Mouse (Mus musculus) olfactory bulb, adult 2 months (tissue): ENCODE data around the gene Ubl3. TPM values are rescaled to one million over a fixed set of nuclear protein-coding genes. Genes with fewer than 3 reads are reported as not detected.

Experiments used
- H3K27ac ChIP-seq: fragments of 200-500 bp; 2 replicates; pipeline ENCODE4 v1.5.1; 2012; ENCODE audit warnings: low read depth, low read length; ENCODE audit not compliant: insufficient read depth
- H3K4me1 ChIP-seq: fragments of 200-500 bp; 2 replicates; pipeline ENCODE4 v1.6.1; 2012; ENCODE audit warnings: low read length; ENCODE audit not compliant: control insufficient read depth, insufficient read depth
- H3K4me3 ChIP-seq: fragments of 200-500 bp; 2 replicates; pipeline ENCODE4 v1.5.1; 2012; ENCODE audit warnings: mild to moderate bottlenecking, low read depth, low read length, moderate library complexity; ENCODE audit not compliant: insufficient read depth
- CTCF ChIP-seq: fragments of 200-500 bp; IDR thresholded peaks from 2 replicates; pipeline ENCODE4 v1.5.1; 2012; ENCODE audit warnings: low read depth, mild to moderate bottlenecking, low read length, moderate library complexity; ENCODE audit not compliant: insufficient read depth
- POLR2A ChIP-seq: fragments of 200-500 bp; IDR thresholded peaks from 2 replicates; pipeline ENCODE4 v1.6.1; 2012; ENCODE audit warnings: mild to moderate bottlenecking, low read depth, low read length, moderate library complexity; ENCODE audit not compliant: insufficient read depth
- WGBS: fragments of 180-500 bp; shearing (Covaris S2); methylation state at CpG from one replicate; pipeline ENCODE4 v1.1.7; 2018; 5-methylcytosine and 5-hydroxymethylcytosine counted together
- polyA plus RNA-seq: library from polyadenylated mRNA; stranded (reverse); fragments of >200 nt; gene quantifications from 2 replicates; pipeline ENCODE4 v1.2.4, GENCODE M21; 2012; ENCODE audit warnings: low replicate concordance; ENCODE audit not compliant: missing spikeins, insufficient read depth, insufficient read length

Gene Ubl3
- polyA plus RNA-seq, 1 experiment: not detected

DNA sequence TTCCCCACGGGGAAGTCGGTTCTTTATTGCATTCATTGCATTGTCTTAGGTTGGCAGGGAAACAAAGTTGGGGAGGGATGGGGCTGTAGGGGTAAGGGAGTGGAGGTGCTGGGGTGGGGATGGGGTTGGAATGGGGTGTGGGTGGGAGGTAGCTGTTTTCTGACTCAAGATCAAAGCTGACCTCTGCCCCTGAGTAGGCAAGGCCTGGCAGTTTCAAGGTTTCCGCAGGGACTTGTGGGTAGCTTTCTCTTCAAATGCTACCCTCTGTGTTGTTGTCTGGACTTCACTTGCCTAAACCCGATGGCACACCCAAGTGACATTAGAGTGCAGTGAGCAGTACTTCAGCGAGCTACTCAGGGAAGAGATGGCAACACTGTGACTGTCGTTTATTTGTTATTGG lies 13.0 kb upstream of the Ubl3 start:
- WGBS: 65% methylated on average over 6 of the region's 6 CpGs
- TF ChIP-seq CTCF (no peak), POLR2A (no peak)
- Histone ChIP-seq H3K27ac (no peak overlapping the region), H3K4me3 (no peak overlapping the region), H3K4me1 (peaks cover 6% of the 10 kb centered on the region)

DNA sequence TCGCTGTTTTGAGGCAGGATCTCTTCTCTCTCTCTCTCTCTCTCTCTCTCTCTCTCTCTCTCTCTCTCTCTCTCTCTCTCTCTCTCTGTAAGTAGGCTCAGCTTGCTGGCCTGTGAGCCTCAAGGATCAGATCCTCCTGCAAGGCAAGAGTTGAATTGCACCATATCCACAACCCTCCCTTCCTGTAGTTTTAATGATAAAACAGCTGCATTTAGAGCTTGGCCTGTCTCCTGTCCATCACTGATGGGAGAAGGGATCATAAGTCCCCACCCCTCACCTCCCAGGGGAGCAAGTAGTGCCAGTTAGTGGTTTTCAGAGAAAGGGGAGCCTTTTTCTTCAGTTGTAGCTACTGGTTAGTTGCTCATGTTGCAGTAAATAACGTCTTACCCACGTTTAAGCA lies 11.5 kb upstream of the Ubl3 start:
- Histone ChIP-seq H3K4me1 (peaks cover 3% of the 10 kb centered on the region), H3K27ac (no peak overlapping the region), H3K4me3 (no peak overlapping the region)
- 87% methylated on average over 3 of the region's 3 CpGs for WGBS
- TF ChIP-seq CTCF (no peak), POLR2A (no peak)

DNA sequence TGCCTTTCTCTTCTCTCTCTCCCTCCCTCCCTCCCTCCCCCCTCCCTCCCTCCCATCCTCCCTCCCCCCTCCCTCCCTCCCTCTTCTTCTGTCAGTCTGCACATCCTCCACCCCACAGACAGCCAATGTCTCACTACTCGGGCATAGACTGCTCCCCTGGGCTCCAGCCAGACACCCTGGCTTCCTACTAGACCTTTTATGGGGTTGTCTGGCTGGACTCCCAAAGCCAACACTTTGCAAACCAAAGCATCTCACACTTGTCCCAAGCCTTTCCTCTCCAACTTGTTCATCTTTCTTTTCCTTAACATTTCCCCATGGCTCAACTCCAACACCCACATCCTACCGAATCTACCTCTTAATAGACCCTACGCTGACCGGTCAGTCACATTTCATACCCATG lies 10.7 kb upstream of the Ubl3 start:
- no peak overlapping the region for H3K4me3 ChIP-seq
- no peak for TF ChIP-seq POLR2A
- no peak for TF ChIP-seq CTCF
- H3K4me1 ChIP-seq: no peaks in the 10 kb centered on the region
- no peak overlapping the region for H3K27ac ChIP-seq
- 58% methylated on average over 4 of the region's 4 CpGs for WGBS

DNA sequence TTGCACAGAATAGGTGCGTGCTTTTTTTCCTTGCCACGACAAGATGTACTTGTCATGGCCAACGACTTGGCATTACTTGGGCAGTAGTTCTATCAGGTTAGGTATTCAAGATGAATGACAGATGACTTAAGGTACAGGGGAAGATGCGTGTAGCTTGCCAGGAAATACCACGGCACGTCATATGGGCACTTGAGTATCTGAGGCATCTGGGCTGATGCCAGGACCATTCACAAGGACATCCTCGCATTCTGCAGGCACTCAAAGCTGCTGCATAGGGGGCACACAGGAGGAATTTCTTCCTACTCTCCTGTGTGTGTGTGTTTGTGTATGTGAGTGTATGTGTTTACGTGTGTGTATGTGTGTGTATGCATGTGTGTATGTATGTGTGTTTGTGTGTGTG lies 9.6 kb upstream of the Ubl3 start:
- 85% methylated on average over 8 of the region's 8 CpGs for WGBS
- Histone ChIP-seq H3K4me1 (no peaks in the 10 kb centered on the region), H3K4me3 (no peak overlapping the region), H3K27ac (no peak overlapping the region)
- TF ChIP-seq POLR2A (no peak), CTCF (no peak)

DNA sequence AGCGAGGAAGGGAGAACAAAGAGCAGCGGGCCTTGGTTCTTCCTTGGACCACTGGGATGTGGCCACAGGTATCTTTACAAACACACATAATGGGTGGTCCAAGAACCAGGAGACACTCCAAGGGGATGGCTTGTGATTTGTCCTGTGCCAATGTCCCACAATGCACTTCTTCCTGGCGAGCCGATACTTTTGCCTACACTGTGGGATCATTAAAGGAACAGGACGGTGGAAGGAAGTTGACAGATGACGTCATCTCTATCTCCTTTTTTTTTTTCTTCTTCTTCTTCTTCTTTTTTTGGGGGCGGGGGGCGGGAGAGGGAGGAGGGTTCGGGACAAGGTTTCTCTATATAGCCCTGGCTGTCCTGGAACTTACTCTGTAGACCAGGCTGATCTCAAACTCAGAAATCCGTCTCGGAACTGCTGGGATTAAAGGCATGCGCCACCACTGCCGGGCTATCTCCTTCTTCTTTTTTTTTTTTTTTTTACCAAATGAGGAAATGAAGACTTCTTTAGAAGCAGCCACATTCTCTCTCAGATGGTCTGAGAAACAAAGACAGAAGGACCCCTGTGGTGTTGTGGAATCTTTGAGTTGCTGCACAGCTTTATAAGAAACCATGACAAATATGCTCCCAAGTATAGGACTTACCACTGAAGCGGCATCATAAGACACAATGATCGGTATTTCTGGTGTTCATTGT lies 6.8 kb upstream of the Ubl3 start:
- 69% methylated on average over 15 of the region's 15 CpGs for WGBS
- Histone ChIP-seq H3K4me1 (peaks cover 2% of the 10 kb centered on the region; the same call in 1 of the 2 replicates), H3K27ac (no peak overlapping the region), H3K4me3 (no peak overlapping the region)
- no peak for TF ChIP-seq POLR2A
- no peak for TF ChIP-seq CTCF

DNA sequence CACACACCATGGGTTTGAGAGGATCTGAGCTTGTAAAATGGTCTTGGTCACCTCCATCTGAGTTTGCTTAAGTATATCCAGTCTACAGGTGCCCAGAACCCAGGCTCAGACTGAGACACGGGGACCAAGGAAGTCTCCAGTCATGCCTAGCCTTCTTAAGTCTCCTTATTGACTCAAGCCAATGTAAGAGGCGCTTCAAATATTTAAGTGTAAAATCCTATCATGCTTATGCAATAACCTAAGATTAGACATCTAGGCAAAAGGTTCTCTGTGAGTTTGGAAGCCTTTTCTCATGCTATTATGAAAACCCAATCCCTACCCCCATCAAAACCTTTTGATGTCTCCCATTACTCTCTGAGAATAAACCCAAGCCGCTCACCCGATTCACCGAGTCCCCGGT lies 5.9 kb upstream of the Ubl3 start:
- Histone ChIP-seq H3K4me3 (no peak overlapping the region), H3K4me1 (peaks cover 5% of the 10 kb centered on the region; the same call in 1 of the 2 replicates), H3K27ac (no peak overlapping the region)
- 96% methylated on average over 6 of the region's 6 CpGs for WGBS
- TF ChIP-seq POLR2A (no peak), CTCF (no peak)

DNA sequence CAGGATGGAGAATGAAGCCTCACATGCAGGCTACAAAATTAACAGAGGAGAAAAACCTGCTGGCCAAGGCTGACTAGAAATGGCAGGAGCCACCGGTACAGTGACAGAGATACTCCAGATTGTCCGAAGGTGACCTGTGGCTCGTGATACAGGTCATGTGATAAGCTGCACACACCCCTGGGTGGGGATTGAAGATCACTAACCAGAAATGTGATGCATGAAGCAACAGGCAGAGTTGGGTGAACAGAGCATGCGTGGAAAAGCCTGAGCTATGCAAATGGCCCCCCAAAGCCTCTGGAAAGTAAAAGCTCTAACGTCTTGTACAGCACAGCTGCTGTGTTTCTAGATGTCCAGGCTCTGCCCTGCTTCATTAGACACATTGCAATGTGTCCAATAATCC lies 3.9 kb upstream of the Ubl3 start:
- peaks cover 5% of the 10 kb centered on the region for H3K4me1 ChIP-seq
- no peak overlapping the region for H3K27ac ChIP-seq
- no peak overlapping the region for H3K4me3 ChIP-seq
- TF ChIP-seq POLR2A (no peak), CTCF (no peak)
- 90% methylated on average over 5 of the region's 5 CpGs for WGBS

DNA sequence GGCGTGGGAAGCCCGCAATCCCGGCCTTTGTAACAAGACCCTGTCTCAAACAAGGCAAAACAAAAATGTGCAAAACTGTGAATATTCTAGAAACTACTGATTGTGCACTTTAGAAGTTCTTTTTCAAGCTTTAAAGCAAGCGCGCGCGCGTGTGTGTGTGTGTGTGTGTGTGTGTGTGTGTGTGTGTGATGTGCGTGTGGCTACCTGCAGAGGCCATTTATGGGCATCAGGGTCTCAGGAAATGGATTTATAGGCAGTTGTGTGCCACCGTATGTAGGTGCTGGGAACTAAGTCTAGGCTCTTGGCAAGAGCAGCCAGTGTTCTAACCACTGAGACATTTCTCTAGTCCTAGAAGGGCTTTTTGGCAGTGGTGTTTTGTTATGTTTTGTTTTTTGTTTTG lies 2.6 kb upstream of the Ubl3 start:
- no peak for TF ChIP-seq POLR2A
- no peak for TF ChIP-seq CTCF
- Histone ChIP-seq H3K4me1 (peaks cover 5% of the 10 kb centered on the region), H3K4me3 (no peak overlapping the region), H3K27ac (no peak overlapping the region)
- WGBS: 89% methylated on average over 10 of the region's 10 CpGs

DNA sequence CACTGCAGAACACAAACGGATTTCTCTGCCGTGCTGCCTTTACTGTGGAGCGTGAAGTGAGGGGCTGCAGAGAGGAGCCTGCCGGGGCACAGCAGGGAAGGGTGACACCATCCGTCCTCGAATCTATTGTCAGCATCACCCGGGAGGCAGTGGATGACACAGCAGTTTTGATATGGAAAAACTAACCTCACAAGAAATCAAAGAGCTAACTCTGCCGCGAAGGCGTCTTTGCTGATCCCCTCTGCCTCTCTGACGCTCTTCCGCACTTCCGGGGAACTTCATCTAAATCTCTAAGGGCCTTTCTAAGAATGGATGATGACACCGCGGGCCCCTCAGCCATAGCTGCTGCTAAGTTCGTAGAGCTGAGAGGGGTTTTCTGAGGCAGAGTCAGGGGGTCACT lies 2.1 kb upstream of the Ubl3 start:
- TF ChIP-seq POLR2A: no peak
- H3K4me1 ChIP-seq: peaks cover 5% of the 10 kb centered on the region
- 21% methylated on average over 16 of the region's 16 CpGs for WGBS
- H3K4me3 ChIP-seq: no peak overlapping the region
- H3K27ac ChIP-seq: no peak overlapping the region

DNA sequence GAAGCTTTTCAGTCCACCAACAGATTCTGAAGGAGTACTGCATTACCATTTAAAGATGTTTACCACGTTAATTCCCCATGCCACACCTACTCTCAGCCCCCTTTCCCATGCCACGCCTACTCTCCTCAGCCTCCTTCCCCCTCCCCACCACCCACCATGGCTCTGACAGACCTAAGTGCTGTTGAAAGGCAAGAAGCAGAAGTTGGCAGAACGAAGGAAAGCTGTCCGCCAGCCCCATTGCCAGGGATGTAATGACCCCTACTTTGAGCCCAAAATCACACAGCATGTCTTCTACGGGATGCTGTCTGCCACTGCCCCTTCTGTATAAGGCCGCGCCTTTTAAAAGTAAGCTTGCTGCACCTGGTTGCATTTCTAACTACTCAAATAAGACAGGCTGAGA lies 1.7 kb upstream of the Ubl3 start:
- no peak overlapping the region for H3K4me3 ChIP-seq
- WGBS: 37% methylated on average over 7 of the region's 7 CpGs
- no peak for TF ChIP-seq POLR2A
- TF ChIP-seq CTCF: no peak

More for the DNA sequence above, 1.7 kb upstream of the Ubl3 start:
- peaks cover 5% of the 10 kb centered on the region for H3K4me1 ChIP-seq
- H3K27ac ChIP-seq: no peak overlapping the region
